Mouse (Mus musculus): ENCODE measurements around the gene Sft2d2.

Sft2d2 gene

DNA sequence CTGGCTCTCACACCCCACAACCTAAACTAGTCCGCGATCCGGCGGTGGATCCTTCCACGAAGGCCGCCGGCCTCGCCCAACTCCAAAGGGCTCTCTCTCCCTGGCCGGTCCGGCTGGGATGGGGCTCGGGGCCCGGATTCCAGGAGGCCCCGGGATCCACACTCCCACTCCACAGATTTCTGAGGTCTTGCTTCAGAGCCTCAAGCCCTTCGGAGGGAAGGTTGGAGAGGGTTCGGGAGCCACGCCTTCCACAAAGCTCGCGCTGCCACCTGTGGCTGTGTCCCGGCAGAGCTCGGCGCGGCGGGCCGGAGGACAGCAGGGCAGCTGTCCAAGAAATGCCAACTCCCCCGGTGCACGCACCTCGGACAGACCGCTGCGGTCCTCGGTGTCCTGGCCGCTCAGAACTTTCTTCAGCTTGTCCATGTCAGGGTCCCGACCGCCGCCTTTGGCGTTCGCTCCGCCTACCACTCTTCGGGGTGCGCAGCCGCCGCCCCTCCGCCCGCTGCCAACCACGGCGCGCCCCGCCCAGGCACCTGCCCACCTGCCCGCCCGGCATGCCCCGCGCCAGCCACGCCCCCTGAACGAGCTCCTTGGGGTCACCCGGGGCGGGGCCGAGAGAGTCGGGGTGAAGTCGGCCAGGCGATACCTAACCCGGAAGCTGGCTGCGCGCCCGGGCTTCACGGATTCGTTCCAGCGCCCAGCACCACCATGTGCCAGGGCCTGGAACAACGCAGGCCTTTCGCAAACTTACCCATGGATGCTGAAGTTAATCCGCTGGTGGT lies at the start of gene Sft2d2:
Sft2d2 (minus strand) TSS at position 559 of the 782 bp plus-strand sequence.
- DNase-seq = peak; percentile 67

DNA sequence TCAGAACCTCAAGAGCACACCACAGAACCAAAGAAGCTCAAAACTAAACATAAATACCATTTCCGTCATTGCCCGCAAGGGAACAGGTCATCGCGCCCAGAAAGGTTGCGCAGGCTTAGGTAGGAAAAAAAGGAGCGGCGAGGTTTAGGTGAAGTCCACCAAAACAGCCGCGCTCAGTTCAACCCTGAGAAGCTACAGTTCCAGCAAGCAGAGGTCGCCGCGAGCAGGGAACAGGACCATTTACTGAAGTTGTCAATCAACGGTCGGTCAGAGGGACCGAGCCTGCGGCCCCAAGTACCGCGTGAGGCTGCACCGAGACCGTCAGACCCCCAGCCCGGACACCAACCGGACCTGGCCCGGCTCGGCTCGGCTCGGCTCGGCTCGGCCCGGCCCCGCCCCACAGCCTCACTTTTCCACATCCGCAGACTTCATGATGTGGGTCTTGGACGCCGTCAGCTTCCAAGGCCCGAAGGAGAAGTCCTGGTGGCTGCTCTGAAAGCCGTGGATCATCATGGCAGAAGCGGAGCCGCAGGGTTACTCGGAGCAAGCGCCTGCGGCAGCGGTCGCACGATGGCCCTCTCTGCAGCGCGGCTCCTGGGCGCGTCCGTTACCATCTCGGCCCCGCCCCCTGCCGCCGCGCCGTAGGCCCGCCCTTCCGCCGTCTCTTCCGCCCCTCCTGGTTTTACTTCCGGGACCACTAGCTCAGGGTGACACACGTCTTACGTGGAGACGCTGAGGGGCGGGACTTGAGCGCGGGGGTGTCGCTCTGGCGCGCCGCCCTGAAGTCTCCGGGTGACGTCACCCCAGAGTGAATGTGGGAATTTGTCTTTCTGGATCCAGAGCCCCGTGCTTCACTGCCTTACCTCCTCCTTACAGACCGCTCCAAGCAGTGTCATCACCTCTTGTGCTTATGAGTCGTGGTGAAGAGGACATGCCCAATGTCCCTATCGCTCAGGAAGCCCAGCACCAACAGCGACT lies 42.4 kb upstream of the Sft2d2 start, which contains the start of gene Tiprl:
Tiprl (minus strand) TSS at position 676 of the 978 bp plus-strand sequence.
- DNase-seq = peak; percentile 99

DNA sequence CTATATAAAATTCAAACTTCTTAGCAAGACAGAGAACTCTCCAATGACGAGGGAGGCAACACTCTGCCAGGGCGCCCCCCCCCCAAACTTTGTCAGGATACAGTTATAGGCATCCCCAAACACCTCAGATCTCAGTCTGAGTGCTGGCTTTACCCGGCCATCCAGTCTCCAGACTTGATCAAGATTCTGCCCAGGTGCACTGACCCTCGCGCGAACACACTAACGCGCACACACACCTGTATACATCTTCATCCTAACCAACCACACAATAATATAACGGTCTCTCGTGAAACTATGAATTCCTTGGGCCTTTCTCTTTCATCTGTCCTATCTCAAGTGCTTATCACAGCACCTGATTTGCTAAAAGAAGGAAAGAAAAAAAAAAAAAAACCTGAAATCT lies 41.6 kb upstream of the Sft2d2 start:
- peak; percentile 12 for DNase-seq

DNA sequence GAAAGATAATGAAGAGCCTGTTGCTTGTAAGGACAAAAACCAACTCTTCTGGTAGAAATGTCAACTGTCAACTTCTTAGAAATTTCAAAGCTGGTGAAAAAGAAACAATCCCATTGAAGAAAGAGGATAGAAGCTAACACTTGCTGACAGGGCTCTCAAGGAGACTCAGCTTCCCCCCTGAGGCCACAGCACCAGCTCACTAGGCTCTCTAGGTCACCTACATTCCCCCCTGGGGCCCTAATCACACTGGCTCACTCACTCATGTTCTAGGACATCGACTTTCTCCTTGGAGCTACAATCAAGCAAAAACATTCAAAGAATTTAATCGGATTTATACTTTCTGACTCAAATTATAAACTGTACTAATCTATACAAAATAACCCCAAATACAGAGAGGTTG lies 39.6 kb upstream of the Sft2d2 start:
- peak; percentile 8 for DNase-seq

DNA sequence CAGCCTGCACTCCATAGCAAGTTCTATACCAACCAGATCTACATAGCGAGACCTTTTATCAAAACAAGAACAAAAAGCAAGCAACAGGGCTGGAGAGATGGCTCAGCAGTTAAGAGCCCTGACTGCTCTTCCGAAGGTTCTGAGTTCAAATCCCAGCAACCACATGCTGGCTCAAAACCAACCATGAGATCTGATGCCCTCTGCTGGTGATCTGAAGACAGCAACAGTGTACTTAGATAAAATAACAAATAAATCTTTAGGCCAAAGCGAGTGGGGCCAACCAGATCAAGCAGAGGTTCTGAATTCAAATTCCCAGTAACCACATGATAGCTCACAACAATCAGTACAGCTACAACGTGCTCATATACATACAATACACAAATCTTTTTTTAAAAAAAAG lies 36.5 kb upstream of the Sft2d2 start:
- DNase-seq = no peak

DNA sequence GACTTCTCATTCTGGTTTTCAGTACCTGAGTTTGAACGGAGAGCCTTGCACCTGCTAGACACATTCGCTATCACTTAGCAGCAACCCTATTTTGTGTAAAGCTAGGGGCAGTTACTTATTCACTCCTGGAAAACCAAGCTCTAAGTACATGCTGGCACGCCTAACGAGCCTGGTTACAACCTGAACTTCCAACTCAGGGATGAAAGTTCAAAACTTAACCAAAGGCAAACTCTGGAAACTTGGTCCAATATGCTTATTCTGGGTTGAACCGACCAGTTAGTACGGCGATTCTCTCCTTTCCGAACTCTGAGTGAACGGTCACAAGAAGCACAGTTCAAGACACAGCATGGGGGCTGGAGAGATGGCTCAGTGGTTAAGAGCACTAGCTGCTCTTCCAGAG lies 35.3 kb upstream of the Sft2d2 start:
- no peak for DNase-seq

DNA sequence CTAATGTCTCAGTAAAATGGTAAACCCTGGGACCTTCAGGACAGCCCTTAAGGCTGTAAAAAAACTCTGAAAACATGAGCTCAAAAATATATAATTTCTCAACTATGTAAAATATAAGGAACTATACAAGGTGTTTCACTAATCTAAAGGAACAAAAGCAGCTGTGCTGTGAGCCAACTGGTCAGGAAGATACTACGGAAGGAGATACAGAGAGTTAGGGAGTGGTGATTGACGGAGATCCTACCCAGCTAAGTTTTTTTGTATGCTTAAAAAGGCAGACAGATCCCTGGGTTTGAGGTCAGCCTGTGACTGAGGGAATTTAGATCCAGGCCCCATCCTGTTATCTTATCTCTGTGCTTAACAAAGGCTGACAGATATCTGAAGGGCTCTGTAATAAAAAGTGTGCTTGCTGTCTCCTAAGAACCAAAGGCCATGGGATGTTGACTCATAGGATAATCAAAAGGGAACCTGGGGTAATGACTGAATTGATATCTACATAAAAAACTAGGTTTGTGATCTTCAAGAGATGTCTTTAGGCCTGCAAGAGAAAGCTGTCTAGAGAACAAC lies 22.9 kb upstream of the Sft2d2 start:
- no peak for DNase-seq

DNA sequence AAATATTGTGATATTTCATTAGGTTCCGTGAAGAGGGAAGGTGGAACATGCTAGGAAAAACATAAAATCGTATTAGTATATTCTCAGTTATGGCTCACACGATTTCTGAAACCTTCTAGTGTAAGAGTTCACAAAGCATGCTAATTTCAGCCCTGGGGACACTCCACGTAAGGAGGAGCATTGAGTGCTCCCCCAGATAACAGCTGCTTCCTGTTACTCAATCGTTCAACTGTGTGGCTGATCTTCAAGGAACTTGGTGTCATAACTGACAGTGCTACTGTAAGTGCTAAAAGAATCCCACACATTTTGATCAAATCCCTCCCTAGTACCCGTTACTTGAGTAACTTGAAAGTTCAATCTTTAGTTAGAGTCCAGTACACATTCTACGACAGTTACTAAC lies 21.6 kb upstream of the Sft2d2 start:
- no peak for DNase-seq

DNA sequence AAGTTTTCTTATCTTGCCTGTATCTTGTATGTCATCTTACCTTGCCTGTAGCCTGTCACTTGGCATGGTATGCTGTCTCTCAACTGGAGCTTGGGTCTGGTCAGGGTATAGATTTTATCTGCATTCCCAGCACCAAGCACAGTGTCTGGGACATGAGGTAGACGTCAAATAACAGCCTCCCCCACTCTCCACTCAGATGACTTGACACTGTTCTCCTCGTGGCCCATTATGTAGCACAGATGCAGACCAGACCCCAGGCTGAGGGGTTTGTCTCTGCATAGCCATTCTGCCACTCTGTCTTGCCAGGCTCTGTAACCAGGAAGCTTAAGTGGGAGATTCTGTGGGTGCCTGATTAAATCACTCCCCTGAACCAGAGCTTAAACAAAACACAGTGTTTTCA lies 11.4 kb upstream of the Sft2d2 start:
- no peak for DNase-seq

DNA sequence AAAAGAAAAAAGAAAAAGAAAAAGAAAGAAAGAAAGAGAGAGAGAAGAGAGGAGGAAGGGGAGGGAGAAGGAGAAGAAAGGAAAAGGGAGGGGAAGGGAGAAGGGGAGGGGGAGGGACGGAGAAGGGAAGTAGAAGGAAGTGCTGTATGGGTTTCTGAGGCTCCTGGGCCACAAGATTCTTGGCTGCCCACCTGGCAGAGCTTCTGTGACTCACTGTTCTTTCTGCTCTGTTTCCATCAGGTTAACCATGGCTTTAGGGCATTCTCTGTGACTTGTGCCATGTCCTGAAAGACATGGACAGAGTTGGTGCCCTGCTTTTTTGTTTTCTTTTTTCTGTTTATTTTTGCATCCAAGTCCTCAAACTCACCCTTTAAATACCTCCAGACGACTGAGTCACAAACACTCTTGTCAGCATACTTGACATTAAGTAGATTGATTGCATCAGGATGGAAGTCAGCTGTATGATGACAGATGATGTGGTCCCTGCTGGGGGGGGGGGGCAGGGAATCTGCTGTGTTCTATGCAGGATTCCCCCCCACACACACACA lies 9.3 kb upstream of the Sft2d2 start:
- peak; percentile 14 for DNase-seq

DNA sequence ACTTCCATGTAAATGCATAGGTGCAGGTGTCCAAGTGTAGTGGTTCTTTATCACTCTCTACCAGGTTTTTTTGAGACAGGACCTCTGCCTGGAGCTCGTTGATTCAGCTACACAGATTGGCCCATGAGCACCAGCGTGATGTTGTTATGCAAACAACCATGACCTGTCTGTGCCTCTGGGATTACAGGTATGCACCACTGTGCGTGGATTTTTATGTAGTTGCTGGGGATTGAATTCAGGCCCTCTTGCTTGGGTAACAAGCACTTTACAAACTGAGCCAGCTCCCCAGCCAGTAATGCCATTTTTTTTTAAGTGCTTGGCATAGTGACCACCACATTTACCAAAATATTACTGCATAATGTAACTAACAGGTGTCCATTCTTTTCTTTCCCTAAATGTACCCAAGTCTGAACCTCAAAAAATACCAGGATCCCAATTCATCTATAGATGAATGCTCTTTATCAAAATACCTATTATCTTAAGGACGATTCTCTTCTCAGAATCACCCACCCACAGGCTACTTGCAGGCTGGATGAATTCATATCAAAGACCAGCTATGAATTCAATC lies 7.3 kb upstream of the Sft2d2 start:
- no peak for DNase-seq

DNA sequence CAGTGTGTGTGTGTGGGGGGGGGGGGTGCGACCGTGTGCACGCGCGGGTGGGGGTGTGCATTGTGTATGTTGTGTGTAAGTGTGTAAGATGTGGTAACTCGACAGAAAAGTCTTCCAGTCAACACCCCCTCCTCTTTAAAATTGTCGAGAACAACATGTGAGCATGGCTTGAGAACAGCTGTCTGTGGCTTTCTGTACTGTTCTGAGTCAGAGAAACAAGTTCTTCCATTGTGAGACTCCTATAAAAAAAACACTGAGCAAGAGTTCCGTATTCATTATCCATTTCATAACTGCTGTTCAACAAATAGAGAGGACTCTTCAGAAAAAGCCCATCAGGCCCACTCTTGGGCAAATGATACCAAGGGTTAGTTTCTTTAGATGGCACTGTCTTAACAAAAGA lies 6.5 kb upstream of the Sft2d2 start:
- DNase-seq = no peak

DNA sequence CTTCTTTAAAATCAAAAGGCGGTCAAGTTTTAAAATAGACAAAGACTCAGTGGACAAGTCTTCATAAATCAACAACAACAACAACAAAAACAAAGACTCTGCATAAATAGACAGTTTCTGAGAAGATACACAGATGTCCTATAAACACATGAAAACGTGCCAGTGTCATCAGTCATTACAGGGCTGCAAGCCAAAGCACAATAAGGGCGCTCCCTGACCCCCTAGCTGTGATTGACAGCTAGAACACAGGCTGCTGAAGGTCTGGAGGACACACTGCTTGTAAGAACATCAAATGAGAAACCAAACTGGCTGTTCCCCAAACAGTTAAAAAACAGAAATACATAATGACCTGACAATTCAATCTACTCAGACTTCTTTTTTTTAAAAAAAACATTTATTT lies 5.4 kb upstream of the Sft2d2 start:
- no peak for DNase-seq

DNA sequence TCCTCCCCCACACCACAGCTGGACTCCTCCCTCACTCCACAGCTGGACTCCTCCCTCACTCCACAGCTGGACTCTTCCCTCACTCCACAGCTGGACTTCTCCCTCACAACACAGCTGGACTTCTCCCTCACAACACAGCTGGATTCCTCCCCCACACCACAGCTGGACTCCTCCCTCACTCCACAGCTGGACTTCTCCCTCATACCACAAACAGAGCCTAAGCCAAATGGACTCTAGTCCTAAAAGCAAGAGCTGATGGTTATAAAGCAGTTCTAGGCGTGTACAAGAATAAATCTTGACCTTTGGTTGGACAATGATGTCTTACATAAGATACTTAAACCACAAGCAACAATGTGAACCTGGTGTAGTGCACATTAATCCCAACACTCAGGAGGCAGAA lies 4.7 kb upstream of the Sft2d2 start:
- no peak for DNase-seq

DNA sequence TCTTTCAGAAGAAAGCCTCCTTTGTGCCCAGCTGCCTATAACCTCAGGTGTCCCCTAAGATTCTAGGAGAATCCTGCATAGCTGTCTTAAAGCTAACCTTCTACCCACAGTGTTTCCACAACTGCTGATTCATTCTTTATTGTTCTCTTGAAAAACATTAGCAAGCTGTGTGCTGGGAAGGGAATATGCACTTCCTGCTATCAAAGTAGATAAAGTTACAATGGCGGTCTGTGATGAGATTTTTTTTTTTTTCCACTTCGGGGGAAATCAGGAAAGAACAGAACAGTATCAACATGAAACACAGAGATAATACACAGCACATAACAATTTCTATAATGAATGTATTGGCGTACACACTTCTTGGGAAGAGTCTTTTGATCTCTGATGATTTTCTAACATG lies 3.6 kb upstream of the Sft2d2 start:
- no peak for DNase-seq

DNA sequence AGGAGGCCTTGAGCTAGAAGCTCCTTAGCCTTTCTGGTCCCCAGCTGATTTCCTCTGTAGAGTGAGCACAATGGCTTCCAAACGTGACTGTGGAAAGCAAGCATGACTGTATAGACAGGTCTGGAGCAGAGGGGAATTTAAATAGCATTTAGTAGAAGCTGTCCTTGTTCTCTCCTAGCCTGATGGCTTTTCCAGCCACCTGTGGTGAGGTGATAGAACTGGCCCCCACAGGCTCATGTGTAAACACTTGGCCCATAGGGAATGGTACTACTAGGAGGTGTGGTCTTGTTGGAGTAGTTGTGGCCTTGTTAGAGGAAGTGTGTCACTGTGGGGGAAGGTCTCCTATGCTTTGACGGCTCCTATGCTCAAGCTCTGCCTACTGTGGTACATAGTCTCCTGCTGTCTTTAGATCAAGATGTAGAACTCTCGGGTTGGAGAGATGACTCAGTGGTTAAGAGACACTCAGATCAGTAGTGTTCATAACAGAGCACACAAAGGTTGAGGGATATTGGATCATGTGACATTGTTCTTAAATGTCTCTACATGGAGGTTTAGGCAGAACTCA lies 1.2 kb upstream of the Sft2d2 start:
- no peak for DNase-seq

DNA sequence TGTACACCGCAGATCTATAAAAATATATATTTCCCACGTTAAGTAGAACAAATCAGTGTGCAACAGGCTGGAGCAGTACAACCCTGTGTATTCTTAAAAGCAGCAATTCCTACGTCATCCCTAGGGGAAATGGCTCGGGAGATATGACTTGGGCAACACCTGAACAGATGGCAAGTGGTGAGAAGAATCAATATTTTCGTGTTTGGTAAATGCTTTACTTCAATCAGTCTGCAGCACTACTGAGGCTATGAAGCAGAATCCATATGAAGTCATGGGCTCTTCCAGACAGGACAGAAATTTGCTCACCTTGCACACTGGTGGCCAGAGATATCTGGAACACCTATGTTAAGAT lies 400 bp upstream of the Sft2d2 start:
- DNase-seq = no peak

DNA sequence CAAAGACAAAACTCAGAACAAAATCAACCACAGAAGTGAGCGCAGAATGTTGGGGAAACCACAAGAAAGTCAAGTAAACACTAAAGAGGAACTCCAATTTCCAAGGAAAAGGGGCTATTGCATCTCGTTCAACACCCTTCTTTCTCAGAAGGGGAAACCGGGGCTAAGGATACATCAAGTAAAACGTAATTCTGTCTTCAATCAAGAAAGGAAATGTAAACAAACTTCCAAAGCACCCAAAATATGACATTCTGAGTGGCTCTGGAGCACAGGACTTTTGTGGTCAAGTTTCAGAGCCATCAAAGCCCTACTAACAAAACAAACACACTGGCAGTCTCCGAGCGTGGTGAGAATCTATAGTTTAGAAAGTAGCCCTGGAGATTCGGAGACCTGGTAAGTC lies 812 bp downstream of the Sft2d2 start:
- DNase-seq = no peak

DNA sequence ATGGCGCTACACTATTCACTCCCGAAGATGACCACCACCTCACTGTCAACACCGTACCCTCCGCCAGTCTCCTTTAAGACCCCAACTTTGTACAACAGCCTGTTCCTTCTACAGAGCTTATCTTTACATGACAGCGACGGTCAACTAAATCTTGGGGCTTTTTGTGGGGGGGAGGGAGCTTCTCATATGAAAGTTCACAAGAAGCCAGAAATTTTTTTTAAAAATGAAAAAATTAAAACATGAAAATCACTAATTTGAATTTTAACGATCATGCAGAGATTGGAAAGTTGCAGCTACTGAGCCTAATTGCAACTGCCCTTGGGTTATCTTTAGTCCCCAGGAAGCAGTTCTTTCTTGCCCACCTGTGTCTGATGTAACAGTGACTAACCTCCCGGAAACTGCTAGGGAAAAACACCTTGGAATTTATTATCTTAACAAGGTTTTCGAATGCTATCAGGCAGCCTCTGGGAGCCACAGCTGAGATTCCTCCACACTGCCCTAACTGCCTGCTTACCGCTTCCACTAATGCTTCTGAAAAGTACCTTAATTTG lies 1.4 kb downstream of the Sft2d2 start:
- no peak for DNase-seq

DNA sequence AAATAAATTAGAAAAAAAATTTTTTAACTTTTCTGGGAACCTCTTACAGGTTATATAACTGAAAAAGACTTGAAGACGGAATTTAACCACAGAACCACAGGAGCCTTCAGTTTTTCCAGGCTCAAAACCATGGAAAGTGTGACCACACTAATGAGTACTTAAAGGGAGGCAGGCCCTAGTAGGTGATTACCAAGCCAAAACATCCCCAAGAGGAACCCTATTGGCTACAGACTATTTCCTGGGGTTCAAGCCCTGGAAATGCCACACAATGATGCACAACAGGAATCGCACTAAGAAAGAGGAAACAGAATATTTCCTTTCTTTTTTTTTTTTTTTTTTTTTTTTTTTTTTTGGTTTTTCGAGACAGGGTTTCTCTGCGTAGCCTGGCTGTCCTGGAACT lies 2.1 kb downstream of the Sft2d2 start:
- no peak for DNase-seq

DNA sequence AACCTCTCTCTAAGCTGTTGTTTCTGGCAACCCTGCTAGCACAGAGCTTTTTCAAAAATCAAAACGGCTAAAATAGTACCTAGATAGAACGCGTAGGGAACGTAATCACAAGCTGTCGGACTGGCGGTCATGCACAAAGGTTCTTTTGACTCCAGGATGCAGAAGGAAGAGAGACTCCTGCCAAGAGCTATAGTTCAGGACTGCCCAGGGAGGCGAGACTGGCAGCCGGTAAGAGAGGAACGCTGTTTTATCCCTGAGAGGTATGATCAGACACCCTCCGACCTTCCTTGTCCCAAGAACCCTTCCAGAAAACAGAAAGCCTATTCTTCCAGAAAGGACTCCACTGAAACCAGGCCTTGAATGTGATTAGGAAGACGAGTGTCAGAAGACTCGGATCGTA lies 2.6 kb downstream of the Sft2d2 start:
- no peak for DNase-seq

DNA sequence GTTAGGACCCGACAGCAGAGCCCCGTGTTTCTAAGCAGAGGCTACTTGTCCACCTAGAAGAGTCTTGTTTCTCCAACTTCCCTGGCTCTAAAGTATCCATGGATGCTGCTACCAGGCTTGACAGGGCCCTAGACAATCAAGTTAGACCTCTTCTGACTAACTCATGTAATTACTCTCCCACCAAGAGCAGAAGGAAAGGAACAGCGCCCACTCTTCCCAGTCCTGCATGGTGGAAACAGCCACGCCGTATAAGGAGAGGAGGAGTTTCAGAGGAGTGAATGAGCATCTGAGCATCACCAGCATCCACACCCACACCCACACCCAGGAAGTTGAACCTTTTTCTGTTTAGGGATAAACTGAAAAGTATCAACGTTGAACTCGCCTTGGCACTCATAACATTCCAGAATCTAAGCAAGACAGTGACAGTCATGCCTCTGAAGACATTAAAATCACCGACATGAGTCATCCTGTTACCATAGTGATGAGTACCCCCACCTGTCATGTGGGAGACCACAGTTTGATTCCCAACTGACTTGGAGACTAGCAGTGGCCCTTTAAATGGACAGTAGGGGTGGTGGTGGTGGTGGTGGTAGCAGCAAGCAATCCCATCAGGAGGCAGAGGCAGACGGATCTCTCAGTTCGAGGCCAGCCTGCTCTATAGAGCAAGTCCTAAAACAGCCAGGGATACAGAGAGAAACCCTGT lies 3.5 kb downstream of the Sft2d2 start:
- no peak for DNase-seq

All from cerebellum, adult 9-11 months (tissue).